Mouse (Mus musculus) stomach, embryonic 15.5 days (tissue): ENCODE measurements at regions not wholly inside any gene's neighbourhood (a gene's known extent, or its start where the extent isn't known, plus 50 kb on each side); places are given as distances from the start of the nearest gene placed in this dataset.

Source experiments
- ATAC-seq: fragments of 200-750 bp; cut with Nextera tagmentation; 2 replicates; pipeline ENCODE4 v1.8.0; 2017; ENCODE audit warnings: low read depth, moderate number of reproducible peaks, moderate TSS enrichment; ENCODE audit not compliant: insufficient read depth, low FRiP score
- H3K27ac ChIP-seq: fragments of 300-500 bp; sonication (generic); 2 replicates; pipeline ENCODE4 v1.5.1; 2015; ENCODE audit warnings: mild to moderate bottlenecking, inconsistent platforms
- H3K27me3 ChIP-seq: fragments of 300-500 bp; sonication (generic); replicated peaks from 2 replicates; pipeline ENCODE4 v1.6.1; 2015; ENCODE audit warnings: inconsistent platforms
- H3K36me3 ChIP-seq: fragments of 300-500 bp; sonication (generic); 2 replicates; pipeline ENCODE4 v1.6.1; 2015; ENCODE audit warnings: inconsistent platforms
- H3K4me1 ChIP-seq: fragments of 300-500 bp; sonication (generic); 2 replicates; pipeline ENCODE4 v1.6.1; 2015; ENCODE audit warnings: inconsistent platforms
- H3K4me2 ChIP-seq: fragments of 300-500 bp; sonication (generic); 2 replicates; pipeline ENCODE4 v1.6.1; 2015; ENCODE audit warnings: mild to moderate bottlenecking, inconsistent platforms
- H3K4me3 ChIP-seq: fragments of 300-500 bp; sonication (generic); replicated peaks from 2 replicates; pipeline ENCODE4 v1.5.1; 2015; ENCODE audit warnings: inconsistent platforms
- H3K9ac ChIP-seq: fragments of 300-500 bp; sonication (generic); 2 replicates; pipeline ENCODE4 v1.6.1; 2015; ENCODE audit warnings: inconsistent platforms
- H3K9me3 ChIP-seq: fragments of 300-500 bp; sonication (generic); 2 replicates; pipeline ENCODE4 v1.6.1; 2016; ENCODE audit warnings: inconsistent platforms
- WGBS: fragments of 180-500 bp; shearing (Covaris S2); methylation state at CpG from one replicate; pipeline ENCODE4 v1.1.7; 2015; 5-methylcytosine and 5-hydroxymethylcytosine counted together

GRCm38 (mm10) chr12:35313191-35313925 is 221.5 kb downstream of the Ahr start:
- Histone ChIP-seq H3K4me2 (no peak overlapping the region), H3K9me3 (no peaks in the 10 kb centered on the region), H3K4me3 (no peak overlapping the region), H3K27ac (no peak overlapping the region), H3K4me1 (no peaks in the 10 kb centered on the region), H3K36me3 (no peaks in the 10 kb centered on the region), H3K9ac (no peak overlapping the region), H3K27me3 (no peaks in the 10 kb centered on the region)
- WGBS: 46% methylated on average over 11 of the region's 11 CpGs
- ATAC-seq: no peak

- ATAC-seq: no peak
- Histone ChIP-seq H3K4me1 (no peaks in the 10 kb centered on the region), H3K36me3 (no peaks in the 10 kb centered on the region), H3K4me2 (no peak overlapping the region), H3K27ac (no peak overlapping the region), H3K27me3 (no peaks in the 10 kb centered on the region), H3K9me3 (no peaks in the 10 kb centered on the region), H3K9ac (no peak overlapping the region), H3K4me3 (no peak overlapping the region)
These were observed 226.3 kb downstream of the Ahr start for GRCm38 (mm10) chr12:35308537-35308936.

GRCm38 (mm10) chr12:35303764-35304717 is 230.8 kb downstream of the Ahr start:
- H3K4me2 ChIP-seq: no peak overlapping the region
- ATAC-seq: no peak
- H3K27ac ChIP-seq: no peak overlapping the region
- 71% methylated on average over 3 of the region's 3 CpGs for WGBS
- no peak overlapping the region for H3K9ac ChIP-seq
- no peaks in the 10 kb centered on the region for H3K27me3 ChIP-seq
- no peaks in the 10 kb centered on the region for H3K9me3 ChIP-seq
- no peak overlapping the region for H3K4me3 ChIP-seq
- no peaks in the 10 kb centered on the region for H3K36me3 ChIP-seq
- no peaks in the 10 kb centered on the region for H3K4me1 ChIP-seq

GRCm38 (mm10) chr12:35303188-35303587 is 231.7 kb downstream of the Ahr start:
- Histone ChIP-seq H3K36me3 (no peaks in the 10 kb centered on the region), H3K4me3 (no peak overlapping the region), H3K27me3 (no peaks in the 10 kb centered on the region), H3K4me2 (no peak overlapping the region), H3K4me1 (no peaks in the 10 kb centered on the region), H3K9ac (no peak overlapping the region), H3K9me3 (no peaks in the 10 kb centered on the region), H3K27ac (no peak overlapping the region)
- ATAC-seq: no peak
- WGBS: 85% methylated on average over 2 of the region's 2 CpGs

GRCm38 (mm10) chr12:35294668-35295067 is 240.2 kb downstream of the Ahr start:
- Histone ChIP-seq H3K36me3 (no peaks in the 10 kb centered on the region), H3K27me3 (no peaks in the 10 kb centered on the region), H3K4me1 (no peaks in the 10 kb centered on the region), H3K4me2 (no peak overlapping the region), H3K9ac (no peak overlapping the region), H3K27ac (no peak overlapping the region), H3K4me3 (no peak overlapping the region), H3K9me3 (no peaks in the 10 kb centered on the region)
- ATAC-seq: no peak
- WGBS: 71% methylated on average over 1 of the region's 1 CpGs

GRCm38 (mm10) chr12:35293566-35293965 is 241.3 kb downstream of the Ahr start:
- Histone ChIP-seq H3K27me3 (no peaks in the 10 kb centered on the region), H3K4me3 (no peak overlapping the region), H3K9me3 (no peaks in the 10 kb centered on the region), H3K4me1 (no peaks in the 10 kb centered on the region), H3K4me2 (no peak overlapping the region), H3K27ac (no peak overlapping the region), H3K36me3 (no peaks in the 10 kb centered on the region), H3K9ac (no peak overlapping the region)
- no peak for ATAC-seq
- WGBS: 77% methylated on average over 2 of the region's 2 CpGs

GRCm38 (mm10) chr12:35291941-35292341 is 242.9 kb downstream of the Ahr start:
- no peak overlapping the region for H3K4me2 ChIP-seq
- no peaks in the 10 kb centered on the region for H3K36me3 ChIP-seq
- H3K4me3 ChIP-seq: no peak overlapping the region
- WGBS: 77% methylated on average over 6 of the region's 6 CpGs
- ATAC-seq: no peak
- no peaks in the 10 kb centered on the region for H3K27me3 ChIP-seq
- H3K9me3 ChIP-seq: no peaks in the 10 kb centered on the region
- H3K9ac ChIP-seq: no peak overlapping the region
- no peak overlapping the region for H3K27ac ChIP-seq
- no peaks in the 10 kb centered on the region for H3K4me1 ChIP-seq

- WGBS: 63% methylated on average over 2 of the region's 2 CpGs
- H3K36me3 ChIP-seq: no peaks in the 10 kb centered on the region
- no peaks in the 10 kb centered on the region for H3K4me1 ChIP-seq
- no peaks in the 10 kb centered on the region for H3K9me3 ChIP-seq
- no peaks in the 10 kb centered on the region for H3K27me3 ChIP-seq
- no peak overlapping the region for H3K4me2 ChIP-seq
- H3K4me3 ChIP-seq: no peak overlapping the region
- ATAC-seq: no peak
- H3K27ac ChIP-seq: no peak overlapping the region
- H3K9ac ChIP-seq: no peak overlapping the region
These were observed 241.0 kb downstream of the Snx13 start for GRCm38 (mm10) chr12:35287974-35288373.

- ATAC-seq: no peak
- Histone ChIP-seq H3K9me3 (no peaks in the 10 kb centered on the region), H3K4me2 (no peak overlapping the region), H3K9ac (no peak overlapping the region), H3K27me3 (no peaks in the 10 kb centered on the region), H3K27ac (no peak overlapping the region), H3K36me3 (no peaks in the 10 kb centered on the region), H3K4me1 (no peaks in the 10 kb centered on the region), H3K4me3 (no peak overlapping the region)
- 74% methylated on average over 3 of the region's 3 CpGs for whole genome bisulfite sequencing
These were observed 240.6 kb downstream of the Snx13 start for GRCm38 (mm10) chr12:35287570-35287969.

GRCm38 (mm10) chr12:35286974-35287553 is 240.1 kb downstream of the Snx13 start:
- no peak overlapping the region for H3K9ac ChIP-seq
- no peak overlapping the region for H3K4me2 ChIP-seq
- no peaks in the 10 kb centered on the region for H3K27me3 ChIP-seq
- 69% methylated on average over 3 of the region's 3 CpGs for WGBS
- no peak overlapping the region for H3K4me3 ChIP-seq
- no peaks in the 10 kb centered on the region for H3K4me1 ChIP-seq
- no peak for ATAC-seq
- H3K27ac ChIP-seq: no peak overlapping the region
- H3K9me3 ChIP-seq: no peaks in the 10 kb centered on the region
- H3K36me3 ChIP-seq: no peaks in the 10 kb centered on the region

GRCm38 (mm10) chr12:35284345-35284744 is 237.4 kb downstream of the Snx13 start:
- ATAC-seq: peak; percentile 31; the same call in 1 of the 2 replicates
- Histone ChIP-seq H3K27ac (no peak overlapping the region), H3K9ac (no peak overlapping the region), H3K9me3 (no peaks in the 10 kb centered on the region), H3K4me3 (no peak overlapping the region), H3K4me2 (no peak overlapping the region), H3K27me3 (no peaks in the 10 kb centered on the region), H3K36me3 (no peaks in the 10 kb centered on the region), H3K4me1 (no peaks in the 10 kb centered on the region)
- 40% methylated on average over 2 of the region's 2 CpGs for WGBS

GRCm38 (mm10) chr12:35283925-35284324 is 236.9 kb downstream of the Snx13 start:
- H3K4me1 ChIP-seq: no peaks in the 10 kb centered on the region
- 33% methylated on average over 5 of the region's 5 CpGs for WGBS
- H3K27ac ChIP-seq: peak overlapping the region; percentile 31; the same call in 1 of the 2 replicates
- ATAC-seq: no peak
- H3K9me3 ChIP-seq: no peaks in the 10 kb centered on the region
- no peaks in the 10 kb centered on the region for H3K36me3 ChIP-seq
- H3K4me2 ChIP-seq: no peak overlapping the region
- no peak overlapping the region for H3K4me3 ChIP-seq
- H3K9ac ChIP-seq: no peak overlapping the region
- H3K27me3 ChIP-seq: no peaks in the 10 kb centered on the region
